Mouse (Mus musculus): Measurements from ENCODE around the gene Sap30l. TPM values are rescaled to one million over a fixed set of nuclear protein-coding genes. Genes with fewer than 3 reads are reported as not detected.
"Not testable (repeated sequence)": the region's sequence is repeated elsewhere in the genome, so short reads cannot be mapped to it uniquely, and the experiment has no call there.

Gene Sap30l
- polyA plus RNA-seq, 1 experiment from 2014 or later, result 11.6 TPM

- not testable (repeated sequence) for H3K27ac ChIP-seq; H3K4me3 ChIP-seq; H3K36me3 ChIP-seq; H3K9me3 ChIP-seq; H3K4me1 ChIP-seq; ATAC-seq (ENCODE audit: borderline replicate concordance, extremely low read depth, low FRiP score, low TSS enrichment); H3K4me2 ChIP-seq; H3K9ac ChIP-seq
- H3K27me3 ChIP-seq, result peaks cover 67% of the 10 kb centered on the region
- WGBS, result 45% methylated on average over 11 of the region's 11 CpGs
These were observed 23.8 kb downstream of the Sap30l start for GRCm38 (mm10) chr11:57825234-57825633.

- H3K4me1 ChIP-seq, result peaks cover 9% of the 10 kb centered on the region
- no peak overlapping the region for H3K9ac ChIP-seq
- H3K4me2 ChIP-seq, result peak overlapping the region; percentile 53
- no peak overlapping the region for H3K27ac ChIP-seq
- ATAC-seq (ENCODE audit: borderline replicate concordance, extremely low read depth, low FRiP score, low TSS enrichment), result no peak
- peak overlapping the region; percentile 31 for H3K4me3 ChIP-seq
- peaks cover 84% of the 10 kb centered on the region for H3K27me3 ChIP-seq
- H3K9me3 ChIP-seq, result no peaks in the 10 kb centered on the region
- WGBS, result under 1% methylated on average over 41 of the region's 41 CpGs
- no peaks in the 10 kb centered on the region for H3K36me3 ChIP-seq
These were observed 25.8 kb downstream of the Sap30l start for GRCm38 (mm10) chr11:57827048-57827914.

- no peak overlapping the region for H3K27ac ChIP-seq
- H3K36me3 ChIP-seq, result no peaks in the 10 kb centered on the region
- H3K9me3 ChIP-seq, result no peaks in the 10 kb centered on the region
- H3K27me3 ChIP-seq, result peaks cover 91% of the 10 kb centered on the region
- peaks cover 9% of the 10 kb centered on the region for H3K4me1 ChIP-seq
- ATAC-seq (ENCODE audit: borderline replicate concordance, extremely low read depth, low FRiP score, low TSS enrichment), result no peak
- peak overlapping the region; percentile 53 for H3K4me2 ChIP-seq
- H3K4me3 ChIP-seq, result peak overlapping the region; percentile 31
- 2% methylated on average over 33 of the region's 33 CpGs for WGBS
- no peak overlapping the region for H3K9ac ChIP-seq
These were observed 26.6 kb downstream of the Sap30l start for GRCm38 (mm10) chr11:57827915-57828545.

GRCm38 (mm10) chr11:57828955-57829870 lies 27.8 kb downstream of the Sap30l start:
- H3K4me2 ChIP-seq, result no peak overlapping the region
- no peak for ATAC-seq (ENCODE audit: borderline replicate concordance, extremely low read depth, low FRiP score, low TSS enrichment)
- WGBS, result 5% methylated on average over 53 of the region's 53 CpGs
- no peak overlapping the region for H3K9ac ChIP-seq
- no peaks in the 10 kb centered on the region for H3K36me3 ChIP-seq
- peaks cover 15% of the 10 kb centered on the region for H3K4me1 ChIP-seq
- no peak overlapping the region for H3K27ac ChIP-seq
- 0 out of 2 replicates have a peak overlapping the region, but pooled peaks have one; percentile 0 for H3K4me3 ChIP-seq
- no peaks in the 10 kb centered on the region for H3K9me3 ChIP-seq
- peaks cover 97% of the 10 kb centered on the region for H3K27me3 ChIP-seq

- WGBS, result 34% methylated on average over 17 of the region's 17 CpGs
- peaks cover 15% of the 10 kb centered on the region for H3K4me1 ChIP-seq
- H3K4me2 ChIP-seq, result no peak overlapping the region
- no peaks in the 10 kb centered on the region for H3K36me3 ChIP-seq
- no peaks in the 10 kb centered on the region for H3K9me3 ChIP-seq
- no peak overlapping the region for H3K27ac ChIP-seq
- H3K27me3 ChIP-seq, result peaks cover 99% of the 10 kb centered on the region
- ATAC-seq (ENCODE audit: borderline replicate concordance, extremely low read depth, low FRiP score, low TSS enrichment), result no peak
- no peak overlapping the region for H3K9ac ChIP-seq
- H3K4me3 ChIP-seq, result no peak overlapping the region
These were observed 28.7 kb downstream of the Sap30l start for GRCm38 (mm10) chr11:57829871-57830775.

- no peak overlapping the region for H3K9ac ChIP-seq
- H3K9me3 ChIP-seq, result no peaks in the 10 kb centered on the region
- H3K4me3 ChIP-seq, result no peak overlapping the region
- H3K27me3 ChIP-seq, result peaks cover 99% of the 10 kb centered on the region
- peaks cover 15% of the 10 kb centered on the region for H3K4me1 ChIP-seq
- H3K4me2 ChIP-seq, result no peak overlapping the region
- no peaks in the 10 kb centered on the region for H3K36me3 ChIP-seq
- WGBS, result 6% methylated on average over 31 of the region's 31 CpGs
- ATAC-seq (ENCODE audit: borderline replicate concordance, extremely low read depth, low FRiP score, low TSS enrichment), result no peak
- no peak overlapping the region for H3K27ac ChIP-seq
These were observed 29.9 kb downstream of the Sap30l start for GRCm38 (mm10) chr11:57831281-57831781.

- Histone ChIP-seq H3K27me3 (peaks cover 99% of the 10 kb centered on the region), H3K4me3 (no peak overlapping the region), H3K27ac (no peak overlapping the region), H3K4me1 (peaks cover 17% of the 10 kb centered on the region), H3K9me3 (no peaks in the 10 kb centered on the region), H3K9ac (no peak overlapping the region), H3K36me3 (no peaks in the 10 kb centered on the region), H3K4me2 (no peak overlapping the region)
- WGBS, result 17% methylated on average over 16 of the region's 16 CpGs
- no peak for ATAC-seq (ENCODE audit: borderline replicate concordance, extremely low read depth, low FRiP score, low TSS enrichment)
These were observed 30.4 kb downstream of the Sap30l start for GRCm38 (mm10) chr11:57831861-57832260.

- Histone ChIP-seq H3K4me1 (peaks cover 16% of the 10 kb centered on the region), H3K9ac (no peak within 1 kb of the TSS), H3K36me3 (no peaks in the 10 kb centered on the region), H3K27ac (no peak within 1 kb of the TSS), H3K4me2 (no peak within 1 kb of the TSS), H3K9me3 (no peaks in the 10 kb centered on the region), H3K4me3 (no peak within 1 kb of the TSS), H3K27me3 (peaks cover 99% of the 10 kb centered on the region)
- no peak for ATAC-seq (ENCODE audit: borderline replicate concordance, extremely low read depth, low FRiP score, low TSS enrichment)
- WGBS, result 15% methylated on average over 23 of the region's 23 CpGs
These were observed 31.2 kb downstream of the Sap30l start, which contains the start of gene Hand1 for GRCm38 (mm10) chr11:57832552-57833201. TSS of gene Hand1 (minus strand) at chr11:57832818.

- Histone ChIP-seq H3K9me3 (no peaks in the 10 kb centered on the region), H3K9ac (no peak overlapping the region), H3K4me2 (no peak overlapping the region), H3K36me3 (no peaks in the 10 kb centered on the region), H3K4me3 (no peak overlapping the region), H3K4me1 (peaks cover 12% of the 10 kb centered on the region; the same call in 1 of the 2 replicates), H3K27me3 (peaks cover 100% of the 10 kb centered on the region), H3K27ac (no peak overlapping the region)
- WGBS, result 5% methylated on average over 30 of the region's 30 CpGs
- no peak for ATAC-seq (ENCODE audit: borderline replicate concordance, extremely low read depth, low FRiP score, low TSS enrichment)
These were observed 32.0 kb downstream of the Sap30l start for GRCm38 (mm10) chr11:57833296-57833977.

GRCm38 (mm10) chr11:57834031-57834430 lies 32.6 kb downstream of the Sap30l start:
- no peak overlapping the region for H3K4me2 ChIP-seq
- H3K9ac ChIP-seq, result no peak overlapping the region
- 12% methylated on average over 6 of the region's 6 CpGs for WGBS

More at GRCm38 (mm10) chr11:57834031-57834430, 32.6 kb downstream of the Sap30l start:
- Histone ChIP-seq H3K27ac (no peak overlapping the region), H3K36me3 (no peaks in the 10 kb centered on the region), H3K9me3 (no peaks in the 10 kb centered on the region), H3K4me3 (no peak overlapping the region), H3K27me3 (peaks cover 100% of the 10 kb centered on the region), H3K4me1 (peaks cover 12% of the 10 kb centered on the region; the same call in 1 of the 2 replicates)
- ATAC-seq (ENCODE audit: borderline replicate concordance, extremely low read depth, low FRiP score, low TSS enrichment), result no peak

Measured in lung, embryonic 15.5 days (tissue).